Mouse (Mus musculus): Measurements from ENCODE around the gene Kdelr3. TPM values are rescaled to one million over a fixed set of nuclear protein-coding genes. Genes with fewer than 3 reads are reported as not detected.

Kdelr3 gene
- polyA plus RNA-seq (2021): 35.8 TPM

DNA sequence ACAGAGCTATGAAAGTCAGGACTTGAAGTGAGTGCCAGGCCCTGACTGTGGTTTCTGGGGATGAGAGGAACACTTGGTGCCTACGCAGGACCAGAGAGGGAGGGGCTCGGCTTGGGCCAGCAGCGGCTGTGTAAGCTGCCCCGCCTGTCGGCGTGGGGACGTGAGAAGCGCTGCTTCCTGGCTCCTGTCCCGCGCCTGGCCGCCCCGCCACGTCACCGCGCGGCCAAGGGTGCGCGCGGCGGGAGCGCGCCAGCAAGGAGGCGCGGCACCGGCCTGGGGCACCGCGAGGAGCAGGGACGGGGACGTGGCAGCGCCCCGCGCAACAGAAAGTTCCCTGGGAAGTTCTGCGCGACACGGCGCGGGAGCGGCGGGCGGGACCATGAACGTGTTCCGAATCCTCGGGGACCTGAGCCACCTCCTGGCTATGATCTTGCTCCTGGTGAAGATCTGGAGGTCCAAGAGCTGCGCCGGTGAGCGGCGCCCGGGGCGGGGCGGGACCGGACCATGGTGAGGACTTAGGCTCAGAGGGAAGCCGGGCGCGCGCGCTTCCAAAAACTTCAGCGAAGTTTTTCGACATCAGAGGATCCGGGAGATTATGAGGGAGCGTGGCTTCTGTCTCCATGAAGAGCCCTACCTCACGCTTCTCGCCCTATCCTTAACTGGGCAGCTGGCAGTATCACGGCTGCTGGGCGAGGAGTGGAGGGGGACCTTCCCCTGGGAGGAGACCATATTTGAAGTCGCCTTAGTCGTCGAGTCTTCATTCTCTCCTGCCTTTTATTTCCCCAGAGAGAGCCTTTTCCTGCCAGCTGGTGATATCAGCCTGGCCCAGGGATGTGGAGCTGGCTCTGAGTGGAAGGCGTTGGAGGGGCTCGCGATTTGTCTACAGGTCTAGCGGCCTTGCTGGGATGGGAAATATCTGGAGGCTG lies at the start of gene Kdelr3:
Kdelr3 (plus strand) TSS at position 241 of the 926 bp plus-strand sequence.
- in situ Hi-C loops (cut with MboI; ENCODE audit: low pct_unique_long_range_greater_than_20kb): no loop called here
- H3K27me3 ChIP-seq: peaks cover under 1% of the 10 kb centered on the region
- CTCF ChIA-PET: interaction anchor here (1.5 kb wide), 1 partner anchor 35 kb away, joined by 3 read pairs; no protein-coding TSS in a partner anchor

DNA sequence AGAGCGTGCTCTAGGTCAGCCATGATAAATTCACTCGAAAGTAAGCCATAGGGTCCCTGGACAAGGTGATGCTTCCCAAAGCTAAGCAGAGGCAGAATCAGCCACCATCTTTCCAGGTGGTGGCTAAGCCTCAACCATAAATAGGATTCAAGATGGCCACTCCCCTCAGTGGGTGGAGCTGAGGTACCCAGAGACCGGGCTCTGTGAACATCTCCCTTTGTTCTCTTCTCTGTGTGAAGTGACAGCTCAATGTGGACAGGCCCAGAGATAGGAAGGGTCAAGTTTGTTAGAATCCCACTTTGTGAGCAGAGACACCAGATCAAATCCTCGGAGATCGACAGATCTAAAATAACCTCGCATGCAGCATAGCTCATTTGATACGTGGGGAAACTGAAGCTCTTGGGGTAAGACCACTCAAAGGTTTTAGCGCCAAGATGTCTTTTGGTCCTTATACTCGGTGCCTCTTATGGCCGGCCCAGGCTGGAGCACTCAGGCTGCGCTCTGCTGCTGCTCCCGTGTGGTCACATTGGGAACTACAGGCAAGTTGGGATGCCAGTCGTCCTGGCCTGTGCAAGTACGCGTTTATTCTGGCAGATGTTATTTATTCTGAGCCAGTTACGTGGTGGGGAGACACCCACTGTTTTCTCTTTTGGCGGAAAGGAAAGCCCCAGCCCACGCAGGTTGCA lies 49.5 kb upstream of the Kdelr3 start:
- ATAC-seq (peak; percentile 41), DNase-seq (ENCODE audit: low read depth, low spot score) (no peak)
- TF ChIP-seq CTCF (IDR thresholded peaks at IDR 0.05): peak; percentile 99
- no peaks in the 10 kb centered on the region for H3K27me3 ChIP-seq
- in situ Hi-C loops (cut with MboI; ENCODE audit: low pct_unique_long_range_greater_than_20kb): loop anchor here (5.0 kb wide), 3 partner anchors 54 to 234 kb away; partner anchors contain the start of gene Dmc1
- POLR2A ChIA-PET: interaction anchor here (2.2 kb wide), 1 partner anchor 224 kb away, joined by 7 read pairs; no protein-coding TSS in a partner anchor
- CTCF ChIA-PET: interaction anchor here (0.6 to 2.1 kb wide), 24 partner anchors 10 to 238 kb away, joined by 3 to 15 read pairs (median 3); partner anchors contain the start of gene Pick1

More for the DNA sequence above, at the start of gene Kdelr3:
- no peak for TF ChIP-seq CTCF (IDR thresholded peaks at IDR 0.05)
- POLR2A ChIA-PET: interaction anchor here (1.1 to 2.3 kb wide), 3 partner anchors 11 to 13 kb away, joined by 5 to 11 read pairs (median 6); partner anchors contain the start of gene Kcnj4
- ATAC-seq (peak; percentile 44), DNase-seq (ENCODE audit: low read depth, low spot score) (no peak)

DNA sequence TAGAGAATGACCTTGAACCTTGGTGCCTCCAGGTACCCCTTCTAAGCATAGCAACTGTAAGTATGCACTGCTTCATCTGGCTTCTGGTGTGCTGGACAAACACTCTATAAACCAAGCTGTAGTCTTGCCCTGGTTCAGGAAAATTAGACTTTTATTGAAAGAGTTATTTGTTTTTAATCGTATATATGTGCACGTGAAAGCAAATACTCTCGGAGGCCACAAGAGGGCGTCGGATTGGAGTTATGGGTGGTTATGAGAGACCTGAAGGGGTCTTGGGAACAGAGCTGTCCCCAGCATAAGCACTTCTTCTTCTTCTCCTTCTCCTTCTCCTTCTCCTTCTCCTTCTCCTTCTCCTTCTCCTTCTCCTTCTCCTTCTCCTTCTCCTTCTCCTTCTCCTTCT lies 46.6 kb upstream of the Kdelr3 start:
- CTCF ChIA-PET: no interaction called here
- no peak for DNase-seq (ENCODE audit: low read depth, low spot score)
- ATAC-seq: no peak
- no peak for TF ChIP-seq CTCF (IDR thresholded peaks at IDR 0.05)
- no peaks in the 10 kb centered on the region for H3K27me3 ChIP-seq
- POLR2A ChIA-PET: no interaction called here
- in situ Hi-C loops (cut with MboI; ENCODE audit: low pct_unique_long_range_greater_than_20kb): loop anchor here (5.0 kb wide), 3 partner anchors 57 to 237 kb away; partner anchors contain the start of gene Dmc1

DNA sequence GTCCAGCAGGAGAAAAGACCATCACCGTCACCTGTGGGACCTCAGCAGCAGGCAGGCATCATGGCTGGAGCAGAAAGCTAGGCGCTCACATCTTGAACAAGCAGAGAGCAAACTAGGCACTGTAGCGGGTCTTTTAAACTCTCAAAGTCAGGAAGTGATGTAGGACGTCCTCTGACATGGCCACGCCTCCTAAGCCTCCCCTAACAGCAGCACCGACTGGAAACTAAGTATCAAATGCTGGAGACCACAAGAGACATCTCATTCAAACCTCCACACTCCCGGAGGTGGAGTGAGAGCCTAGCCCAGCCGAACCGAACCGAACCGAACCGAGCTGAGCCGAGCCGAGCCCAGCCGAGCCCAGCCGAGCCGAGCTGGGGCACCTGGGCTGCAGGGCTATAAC lies 45.6 kb upstream of the Kdelr3 start:
- TF ChIP-seq CTCF (IDR thresholded peaks at IDR 0.05): no peak
- no peak for ATAC-seq
- ChIA-PET POLR2A (no interaction called here), CTCF (no interaction called here)
- in situ Hi-C loops (cut with MboI; ENCODE audit: low pct_unique_long_range_greater_than_20kb): no loop called here
- DNase-seq (ENCODE audit: low read depth, low spot score): no peak
- H3K27me3 ChIP-seq: no peaks in the 10 kb centered on the region

DNA sequence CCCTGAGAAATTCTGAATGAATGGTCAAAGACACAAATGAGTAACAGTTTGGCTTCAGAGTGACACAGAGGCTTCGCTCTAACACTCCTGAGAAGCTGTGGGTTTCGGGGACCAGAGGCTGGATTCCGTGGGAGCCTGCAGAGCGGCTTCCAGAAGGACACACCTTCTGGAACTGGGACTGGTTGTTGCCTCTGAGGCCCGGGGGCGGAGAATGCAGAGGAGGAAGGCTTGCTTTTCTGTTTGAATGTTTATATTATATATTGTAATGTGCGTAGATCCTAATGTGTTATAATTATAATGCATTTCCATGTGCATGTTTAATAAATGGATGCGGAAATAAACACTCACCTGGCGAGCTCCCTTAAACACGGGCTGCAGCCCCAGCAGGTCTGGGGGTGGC lies 45.1 kb upstream of the Kdelr3 start:
- ATAC-seq: no peak
- in situ Hi-C loops (cut with MboI; ENCODE audit: low pct_unique_long_range_greater_than_20kb): no loop called here
- CTCF ChIA-PET: no interaction called here
- POLR2A ChIA-PET: no interaction called here
- no peak for TF ChIP-seq CTCF (IDR thresholded peaks at IDR 0.05)
- no peak for DNase-seq (ENCODE audit: low read depth, low spot score)
- no peaks in the 10 kb centered on the region for H3K27me3 ChIP-seq

DNA sequence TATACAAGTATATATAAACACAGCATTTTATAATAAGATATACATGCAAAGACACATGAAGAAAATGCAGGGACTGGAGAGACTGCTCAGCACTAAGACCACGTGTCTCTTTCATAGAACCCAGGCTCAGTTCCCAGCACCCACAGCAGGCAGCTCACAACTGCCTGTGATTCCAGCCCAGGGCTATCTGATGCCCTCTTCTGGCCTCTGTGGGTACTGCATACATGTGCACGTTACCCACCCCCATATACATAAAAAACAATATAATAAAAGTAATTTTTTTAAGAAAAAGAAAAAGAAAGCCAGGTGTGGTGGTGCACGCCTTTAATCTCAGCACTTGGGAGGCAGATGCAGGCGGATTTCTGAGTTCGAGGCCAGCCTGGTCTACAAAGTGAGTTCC lies 43.2 kb upstream of the Kdelr3 start:
- ChIA-PET CTCF (no interaction called here), POLR2A (no interaction called here)
- in situ Hi-C loops (cut with MboI; ENCODE audit: low pct_unique_long_range_greater_than_20kb): no loop called here

DNA sequence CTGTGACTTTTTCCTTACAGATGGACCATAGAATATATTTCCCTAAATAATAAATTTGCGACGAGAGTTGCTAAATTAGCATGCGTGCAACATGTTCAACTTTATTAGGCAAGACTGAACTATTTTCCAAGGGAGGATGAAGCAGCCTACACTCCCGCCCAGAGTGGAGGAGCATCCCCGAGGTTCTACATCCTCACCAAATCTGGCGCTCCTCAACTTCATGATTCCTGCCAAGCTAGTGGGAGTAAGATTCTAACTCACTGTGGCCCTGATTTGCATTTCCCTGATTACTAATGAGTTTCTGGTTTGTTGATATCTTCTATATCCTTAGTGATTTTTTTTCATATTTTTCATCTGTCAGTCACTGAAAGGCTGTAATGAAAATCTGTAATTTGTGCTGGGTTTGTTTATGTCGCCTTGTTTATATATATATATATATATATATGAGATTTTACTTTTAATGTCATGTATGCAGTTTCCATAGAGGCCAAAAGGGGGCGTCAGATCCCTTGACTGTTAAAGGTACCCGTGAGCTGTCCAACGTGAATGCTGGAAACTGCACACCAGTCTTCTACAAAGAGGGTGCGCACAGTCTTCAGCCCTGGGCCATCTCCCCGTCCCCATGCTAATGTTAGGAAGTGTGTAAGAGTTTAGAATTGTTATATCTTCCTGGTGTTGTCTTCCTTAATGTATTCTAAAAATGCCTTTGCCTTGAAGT lies 42.4 kb upstream of the Kdelr3 start:
- ATAC-seq: no peak
- in situ Hi-C loops (cut with MboI; ENCODE audit: low pct_unique_long_range_greater_than_20kb): no loop called here
- no peak for TF ChIP-seq CTCF (IDR thresholded peaks at IDR 0.05)
- H3K27me3 ChIP-seq: no peaks in the 10 kb centered on the region
- ChIA-PET CTCF (no interaction called here), POLR2A (no interaction called here)
- no peak for DNase-seq (ENCODE audit: low read depth, low spot score)

More for the DNA sequence above, 43.2 kb upstream of the Kdelr3 start:
- no peak for TF ChIP-seq CTCF (IDR thresholded peaks at IDR 0.05)
- no peak for ATAC-seq
- H3K27me3 ChIP-seq: no peaks in the 10 kb centered on the region
- DNase-seq (ENCODE audit: low read depth, low spot score): no peak

DNA sequence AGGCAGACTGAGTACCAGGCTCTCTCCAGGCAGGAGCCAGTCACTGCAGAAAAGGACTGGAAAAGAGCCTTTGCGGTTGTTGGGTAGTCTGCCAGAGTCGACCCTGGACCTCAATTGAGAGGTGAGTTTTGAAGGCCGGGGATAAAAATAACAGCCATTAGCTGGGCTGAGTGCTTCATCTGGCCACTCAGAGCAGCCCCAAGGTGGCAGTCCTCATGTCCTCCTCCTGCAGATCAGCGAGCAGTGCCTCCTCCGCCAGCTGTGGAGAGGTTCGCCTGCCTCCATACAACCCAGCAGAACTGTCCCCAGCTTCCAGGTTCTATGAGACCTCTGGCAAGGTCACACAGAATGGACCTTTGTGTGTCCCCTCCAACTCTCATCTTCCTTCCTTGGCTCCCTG lies 39.0 kb upstream of the Kdelr3 start:
- CTCF ChIA-PET: no interaction called here
- no peak for ATAC-seq
- TF ChIP-seq CTCF (IDR thresholded peaks at IDR 0.05): no peak
- POLR2A ChIA-PET: no interaction called here
- no peak for DNase-seq (ENCODE audit: low read depth, low spot score)
- in situ Hi-C loops (cut with MboI; ENCODE audit: low pct_unique_long_range_greater_than_20kb): no loop called here
- H3K27me3 ChIP-seq: no peaks in the 10 kb centered on the region

DNA sequence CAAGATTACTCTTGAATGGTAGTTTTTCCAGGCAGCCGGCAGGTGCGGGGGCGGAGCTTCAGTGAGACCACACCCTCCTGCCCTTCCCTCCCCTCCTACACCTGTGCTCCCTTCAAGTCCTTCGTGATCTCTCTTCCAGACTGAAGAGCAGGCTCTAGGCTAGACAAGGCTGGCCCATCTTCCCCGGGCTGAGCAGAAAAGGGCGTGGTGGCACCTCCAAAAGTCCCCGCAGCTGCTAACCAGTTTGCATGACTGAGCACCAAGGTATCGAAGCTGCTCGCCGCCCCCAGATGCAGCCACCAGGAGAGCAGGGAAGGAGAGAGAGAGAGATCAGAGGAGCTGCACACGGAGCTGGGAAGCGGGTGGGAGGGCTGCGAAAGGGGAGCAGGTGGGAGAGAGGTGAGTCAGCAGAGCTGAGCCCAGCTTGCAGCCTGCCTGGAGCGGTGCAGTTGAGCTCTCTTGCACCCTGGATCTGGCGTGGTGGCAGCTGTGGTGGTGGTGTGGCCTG lies 35.0 kb upstream of the Kdelr3 start:
- ChIA-PET CTCF (interaction anchor here (0.8 kb wide), 1 partner anchor 35 kb away, joined by 3 read pairs; the partner anchor contains the start of gene Kdelr3), POLR2A (no interaction called here)
- DNase-seq (ENCODE audit: low read depth, low spot score) (no peak), ATAC-seq (no peak)
- in situ Hi-C loops (cut with MboI; ENCODE audit: low pct_unique_long_range_greater_than_20kb): no loop called here
- no peaks in the 10 kb centered on the region for H3K27me3 ChIP-seq
- TF ChIP-seq CTCF (IDR thresholded peaks at IDR 0.05): no peak

DNA sequence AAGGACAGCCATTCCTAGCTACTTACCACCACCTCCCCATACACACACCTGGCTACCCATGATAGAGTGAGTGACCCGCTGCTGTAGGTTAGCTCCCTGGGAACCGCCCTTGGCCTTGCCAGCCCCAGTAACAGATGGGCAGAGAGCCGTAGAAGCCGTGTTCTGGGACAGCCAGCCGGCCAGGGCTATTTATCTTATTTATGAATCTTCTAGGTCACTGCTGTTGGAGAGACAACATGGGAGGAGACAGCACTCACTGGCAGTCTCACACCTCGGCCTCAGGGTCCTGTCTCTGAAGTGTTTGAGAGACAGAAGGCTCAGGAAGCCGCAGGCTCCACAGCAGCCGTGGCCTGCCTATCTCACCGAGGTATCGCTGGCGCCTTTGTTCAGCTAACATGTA lies 26.7 kb upstream of the Kdelr3 start:
- peaks cover 16% of the 10 kb centered on the region for H3K27me3 ChIP-seq
- in situ Hi-C loops (cut with MboI; ENCODE audit: low pct_unique_long_range_greater_than_20kb): no loop called here
- DNase-seq (ENCODE audit: low read depth, low spot score): no peak
- ATAC-seq: no peak
- no peak for TF ChIP-seq CTCF (IDR thresholded peaks at IDR 0.05)
- ChIA-PET CTCF (no interaction called here), POLR2A (no interaction called here)
